In genomic region chr13:101694496-101695251, GRCm38 (mm10) we compare ENCODE assay signal across 8 mouse cellular contexts.
DNase-seq lines count a peak whose midpoint lies in the region; TF ChIP-seq lines count a peak whose summit lies in the region.

No protein-coding gene starts in this region.

- no peak for TF ChIP-seq CTCF in embryonic fibroblast, embryonic 13.5 days (IDR thresholded peaks at IDR 0.05; ENCODE audit: borderline replicate concordance, insufficient read depth, low read length)

- TF ChIP-seq POLR2A in embryonic fibroblast, embryonic 13.5 days (IDR thresholded peaks at IDR 0.05; ENCODE audit: low read depth, low read length): no peak

- DNase-seq in CD4-positive helper T cell, adult 2 months (ENCODE audit: low read depth, low spot score): peak; percentile 81
- DNase-seq in adrenal gland, postnatal 4 days (ENCODE audit: low spot score in 2 of 2): peak; percentile 24 to 28
- peak; percentile 65 for DNase-seq in heart, postnatal 4 days
- peak; percentile 29 for DNase-seq in layer of hippocampus, adult 9-10 months (ENCODE audit: low spot score)
- DNase-seq in lung, postnatal 10 days: peak; percentile 66
- DNase-seq in ovary, postnatal 36 days (ENCODE audit: low spot score): peak; percentile 69
- DNase-seq in thymus, postnatal 14 days: peak; percentile 91

- peak overlapping the region; percentile 51 for H3K4me3 ChIP-seq in embryonic fibroblast, embryonic 13.5 days (ENCODE audit: insufficient read depth, low read length)

- H3K27ac ChIP-seq in embryonic fibroblast, embryonic 13.5 days (ENCODE audit: insufficient read depth, low read length): peak overlapping the region; percentile 19; the same call in 1 of the 2 replicates

- H3K4me1 ChIP-seq in embryonic fibroblast, embryonic 13.5 days (ENCODE audit: control insufficient read depth, insufficient read depth, low read length): peaks cover 20% of the 10 kb centered on the region

Comparison
In these comparisons a context has a peak if more than half of its experiments do, and no peak if none do; other contexts are left out.
1. Peak in every context shown above with its lines: DNase-seq, H3K4me3 ChIP-seq and H3K27ac ChIP-seq.
2. DNase-seq: peak in every context shown above with its lines; median percentile 91 in thymus, postnatal 14 days; 81 in CD4-positive helper T cell, adult 2 months; 69 in ovary, postnatal 36 days; 66 in lung, postnatal 10 days; 65 in heart, postnatal 4 days; 29 in layer of hippocampus, adult 9-10 months; 26 in adrenal gland, postnatal 4 days.